Mouse (Mus musculus): Measurements from ENCODE around the gene Fam193b. TPM values are rescaled to one million over a fixed set of nuclear protein-coding genes. Genes with fewer than 3 reads are reported as not detected.

The Fam193b gene
- polyA plus RNA-seq, 1 experiment from 2014 or later, result 47.8 TPM

DNA sequence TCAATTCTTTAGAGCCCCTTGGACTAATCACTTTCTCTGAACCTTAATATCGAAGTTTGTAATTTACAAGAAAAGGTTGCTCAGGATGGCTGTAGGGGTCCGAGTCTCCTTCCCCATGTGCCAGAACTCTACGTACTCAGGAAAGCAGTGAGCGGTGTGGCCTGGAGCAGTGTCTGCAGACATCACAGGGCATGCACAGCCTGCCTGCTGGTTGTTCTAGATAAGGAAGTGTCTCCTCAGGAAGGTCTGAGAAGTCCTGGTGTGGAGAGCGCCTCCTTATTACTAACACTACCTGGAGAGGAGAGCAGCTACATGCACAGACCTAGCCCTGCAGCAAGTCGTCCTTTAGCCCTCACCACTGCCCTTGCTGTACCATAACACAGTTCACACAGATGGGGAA lies 26.1 kb downstream of the Fam193b start:
- 92% methylated on average over 6 of the region's 6 CpGs for WGBS

DNA sequence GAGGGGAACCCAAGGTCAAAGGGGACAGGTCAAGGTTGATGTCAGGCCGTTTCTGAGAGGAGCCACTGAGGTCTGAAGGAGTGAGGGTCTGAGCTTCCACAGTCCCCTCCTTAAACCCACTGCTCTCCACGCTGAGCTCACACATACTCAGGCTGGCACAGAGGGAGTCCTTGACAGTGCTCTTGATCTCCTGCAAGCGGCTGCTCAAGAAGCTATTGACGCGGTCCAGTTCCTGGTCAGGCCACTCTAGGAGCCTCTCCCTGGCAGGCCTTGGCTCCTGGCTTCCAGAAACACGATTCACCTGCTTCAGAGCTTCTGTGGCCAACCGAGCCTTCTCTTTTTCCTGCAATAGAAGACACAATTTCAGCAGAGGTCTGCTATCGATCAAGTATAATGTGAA lies 27.5 kb downstream of the Fam193b start:
- peaks cover 33% of the 10 kb centered on the region for H3K36me3 ChIP-seq (ENCODE audit: control insufficient read depth, insufficient read depth, low read length)
- ATAC-seq (ENCODE audit: insufficient number of reproducible peaks, low FRiP score, low TSS enrichment, low read depth), result no peak
- WGBS, result 93% methylated on average over 8 of the region's 8 CpGs

More for the DNA sequence above, 26.1 kb downstream of the Fam193b start:
- no peak overlapping the region for H3K9ac ChIP-seq (ENCODE audit: low read length)
- H3K4me2 ChIP-seq (ENCODE audit: low read depth, severe bottlenecking), result no peak overlapping the region
- H3K27me3 ChIP-seq (ENCODE audit: control insufficient read depth, insufficient read depth, low read length), result no peaks in the 10 kb centered on the region
- peaks cover 29% of the 10 kb centered on the region for H3K36me3 ChIP-seq (ENCODE audit: control insufficient read depth, insufficient read depth, low read length)
- H3K4me3 ChIP-seq (ENCODE audit: low read depth, low read length), result no peak overlapping the region
- no peak overlapping the region for H3K27ac ChIP-seq (replicated peaks; ENCODE audit: low read depth, low read length)
- no peaks in the 10 kb centered on the region for H3K4me1 ChIP-seq (ENCODE audit: control insufficient read depth, insufficient read depth, low read length)
- ATAC-seq (ENCODE audit: insufficient number of reproducible peaks, low FRiP score, low TSS enrichment, low read depth), result no peak
- DNase-seq (ENCODE audit: low spot score), result no peak
- no peaks in the 10 kb centered on the region for H3K9me3 ChIP-seq (ENCODE audit: control insufficient read depth, low read length)

DNA sequence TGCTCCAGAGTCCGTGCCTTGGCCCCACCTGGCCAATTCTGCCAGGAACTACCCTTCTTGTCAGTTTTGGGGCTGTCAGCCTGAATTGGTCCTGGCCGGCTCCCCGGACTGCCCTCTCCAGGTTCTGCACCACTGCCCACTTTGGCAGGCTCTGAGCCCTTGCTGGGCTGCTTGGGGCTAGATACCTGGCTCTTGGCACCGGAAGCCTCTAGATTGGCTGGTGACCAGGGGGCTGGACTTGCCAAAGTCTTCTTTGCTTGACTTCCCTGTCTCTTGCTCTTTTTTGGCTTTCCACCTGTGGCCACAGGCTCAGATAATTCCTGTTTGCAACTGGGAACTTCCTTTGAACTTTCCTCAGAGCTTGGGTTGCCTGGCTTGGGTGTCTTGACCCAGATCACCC lies 28.0 kb downstream of the Fam193b start:
- H3K4me1 ChIP-seq (ENCODE audit: control insufficient read depth, insufficient read depth, low read length), result no peaks in the 10 kb centered on the region
- peaks cover 33% of the 10 kb centered on the region for H3K36me3 ChIP-seq (ENCODE audit: control insufficient read depth, insufficient read depth, low read length)
- H3K9ac ChIP-seq (ENCODE audit: low read length), result no peak overlapping the region
- H3K4me2 ChIP-seq (ENCODE audit: low read depth, severe bottlenecking), result no peak overlapping the region
- no peak overlapping the region for H3K27ac ChIP-seq (replicated peaks; ENCODE audit: low read depth, low read length)
- 98% methylated on average over 4 of the region's 4 CpGs for WGBS
- H3K27me3 ChIP-seq (ENCODE audit: control insufficient read depth, insufficient read depth, low read length), result no peaks in the 10 kb centered on the region
- no peaks in the 10 kb centered on the region for H3K9me3 ChIP-seq (ENCODE audit: control insufficient read depth, low read length)
- ATAC-seq (ENCODE audit: insufficient number of reproducible peaks, low FRiP score, low TSS enrichment, low read depth), result no peak
- DNase-seq (ENCODE audit: low spot score), result no peak
- no peak overlapping the region for H3K4me3 ChIP-seq (ENCODE audit: low read depth, low read length)

More for the DNA sequence above, 27.5 kb downstream of the Fam193b start:
- Histone ChIP-seq H3K4me1 (ENCODE audit: control insufficient read depth, insufficient read depth, low read length) (no peaks in the 10 kb centered on the region), H3K27me3 (ENCODE audit: control insufficient read depth, insufficient read depth, low read length) (no peaks in the 10 kb centered on the region), H3K9me3 (ENCODE audit: control insufficient read depth, low read length) (no peaks in the 10 kb centered on the region), H3K9ac (ENCODE audit: low read length) (no peak overlapping the region), H3K4me3 (ENCODE audit: low read depth, low read length) (no peak overlapping the region), H3K4me2 (ENCODE audit: low read depth, severe bottlenecking) (no peak overlapping the region), H3K27ac (replicated peaks; ENCODE audit: low read depth, low read length) (no peak overlapping the region)
- DNase-seq (ENCODE audit: low spot score), result no peak

DNA sequence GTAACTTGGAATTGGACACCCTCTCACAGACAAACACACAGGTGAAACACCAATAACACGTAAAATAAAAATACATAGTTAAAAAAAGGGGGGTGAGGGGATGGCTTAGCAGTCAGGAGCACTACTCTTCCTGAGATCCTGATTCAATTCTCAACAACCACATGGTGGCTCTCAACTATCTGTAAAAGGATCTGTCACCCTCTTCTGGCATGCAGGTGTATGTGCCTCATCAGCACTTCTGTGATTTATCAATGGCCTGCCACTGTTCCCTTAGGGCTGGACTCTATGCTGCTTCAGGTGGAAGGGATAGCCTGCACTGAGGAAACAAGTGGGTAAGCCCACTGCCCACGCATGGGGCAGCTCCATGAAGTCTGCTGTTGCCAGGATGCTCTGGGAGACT lies 30.0 kb downstream of the Fam193b start:
- 89% methylated on average over 2 of the region's 2 CpGs for WGBS
- Histone ChIP-seq H3K4me3 (ENCODE audit: low read depth, low read length) (no peak overlapping the region), H3K4me1 (ENCODE audit: control insufficient read depth, insufficient read depth, low read length) (peaks cover 4% of the 10 kb centered on the region; the same call in 1 of the 2 replicates), H3K36me3 (ENCODE audit: control insufficient read depth, insufficient read depth, low read length) (peaks cover 29% of the 10 kb centered on the region), H3K4me2 (ENCODE audit: low read depth, severe bottlenecking) (no peak overlapping the region), H3K27ac (replicated peaks; ENCODE audit: low read depth, low read length) (no peak overlapping the region), H3K9me3 (ENCODE audit: control insufficient read depth, low read length) (no peaks in the 10 kb centered on the region), H3K9ac (ENCODE audit: low read length) (no peak overlapping the region), H3K27me3 (ENCODE audit: control insufficient read depth, insufficient read depth, low read length) (no peaks in the 10 kb centered on the region)
- ATAC-seq (ENCODE audit: insufficient number of reproducible peaks, low FRiP score, low TSS enrichment, low read depth) (no peak), DNase-seq (ENCODE audit: low spot score) (no peak)

GRCm38 (mm10) chr13:55536194-55537175 lies 34.4 kb downstream of the Fam193b start, which contains the start of gene Ddx41:
Gene Ddx41, minus strand, starts transcription at chr13:55536658.
- H3K27ac ChIP-seq (replicated peaks; ENCODE audit: low read depth, low read length), result no peak within 1 kb of the TSS
- H3K4me2 ChIP-seq (ENCODE audit: low read depth, severe bottlenecking), result peak within 1 kb of the TSS; percentile 95
- peak; percentile 99 for DNase-seq (ENCODE audit: low spot score)
- peak; percentile 95 for ATAC-seq (ENCODE audit: insufficient number of reproducible peaks, low FRiP score, low TSS enrichment, low read depth)
- under 1% methylated on average over 70 of the region's 70 CpGs for WGBS
- no peaks in the 10 kb centered on the region for H3K9me3 ChIP-seq (ENCODE audit: control insufficient read depth, low read length)
- H3K4me3 ChIP-seq (ENCODE audit: low read depth, low read length), result peak within 1 kb of the TSS; percentile 92
- H3K27me3 ChIP-seq (ENCODE audit: control insufficient read depth, insufficient read depth, low read length), result no peaks in the 10 kb centered on the region
- H3K9ac ChIP-seq (ENCODE audit: low read length), result peak within 1 kb of the TSS; percentile 79
- peaks cover 9% of the 10 kb centered on the region; the same call in 1 of the 2 replicates for H3K4me1 ChIP-seq (ENCODE audit: control insufficient read depth, insufficient read depth, low read length)
- peaks cover 24% of the 10 kb centered on the region for H3K36me3 ChIP-seq (ENCODE audit: control insufficient read depth, insufficient read depth, low read length)

DNA sequence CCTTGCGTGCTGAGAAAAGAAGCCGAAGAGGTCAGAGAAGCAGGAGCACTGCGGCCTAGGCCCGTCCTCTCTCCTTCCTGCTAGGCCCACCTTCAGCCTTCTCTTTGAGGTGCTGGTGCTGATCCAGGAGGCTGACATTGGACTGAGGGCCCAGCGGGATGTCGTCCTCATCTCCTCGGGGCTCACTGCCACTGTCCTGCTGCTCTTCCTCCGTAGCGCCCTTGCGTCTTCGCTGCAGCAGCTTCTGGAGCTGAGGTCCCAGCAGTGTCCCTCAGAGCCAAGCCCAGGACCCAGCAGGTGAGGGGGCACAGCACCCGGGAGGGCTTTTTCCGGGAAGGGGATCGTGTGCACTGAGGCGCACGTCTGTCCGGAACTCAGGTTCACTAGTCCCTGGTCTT lies 35.1 kb downstream of the Fam193b start:
- Histone ChIP-seq H3K36me3 (ENCODE audit: control insufficient read depth, insufficient read depth, low read length) (peaks cover 23% of the 10 kb centered on the region), H3K9me3 (ENCODE audit: control insufficient read depth, low read length) (no peaks in the 10 kb centered on the region), H3K4me3 (ENCODE audit: low read depth, low read length) (peak overlapping the region; percentile 92), H3K27ac (replicated peaks; ENCODE audit: low read depth, low read length) (no peak overlapping the region), H3K9ac (ENCODE audit: low read length) (peak overlapping the region; percentile 79), H3K4me2 (ENCODE audit: low read depth, severe bottlenecking) (peak overlapping the region; percentile 95), H3K27me3 (ENCODE audit: control insufficient read depth, insufficient read depth, low read length) (no peaks in the 10 kb centered on the region), H3K4me1 (ENCODE audit: control insufficient read depth, insufficient read depth, low read length) (peaks cover 9% of the 10 kb centered on the region; the same call in 1 of the 2 replicates)
- 0 out of 2 replicates have a peak, but pooled peaks have one; percentile 10 for ATAC-seq (ENCODE audit: insufficient number of reproducible peaks, low FRiP score, low TSS enrichment, low read depth)
- 19% methylated on average over 17 of the region's 17 CpGs for WGBS
- peak; percentile 26 for DNase-seq (ENCODE audit: low spot score)

GRCm38 (mm10) chr13:55535191-55535590 lies 35.7 kb downstream of the Fam193b start:
- peaks cover 9% of the 10 kb centered on the region; the same call in 1 of the 2 replicates for H3K4me1 ChIP-seq (ENCODE audit: control insufficient read depth, insufficient read depth, low read length)
- H3K27ac ChIP-seq (replicated peaks; ENCODE audit: low read depth, low read length), result no peak overlapping the region
- H3K27me3 ChIP-seq (ENCODE audit: control insufficient read depth, insufficient read depth, low read length), result no peaks in the 10 kb centered on the region
- DNase-seq (ENCODE audit: low spot score) (no peak), ATAC-seq (ENCODE audit: insufficient number of reproducible peaks, low FRiP score, low TSS enrichment, low read depth) (no peak)
- H3K4me3 ChIP-seq (ENCODE audit: low read depth, low read length), result peak overlapping the region; percentile 92
- H3K4me2 ChIP-seq (ENCODE audit: low read depth, severe bottlenecking), result peak overlapping the region; percentile 95
- peaks cover 28% of the 10 kb centered on the region for H3K36me3 ChIP-seq (ENCODE audit: control insufficient read depth, insufficient read depth, low read length)
- no peaks in the 10 kb centered on the region for H3K9me3 ChIP-seq (ENCODE audit: control insufficient read depth, low read length)
- no peak overlapping the region; the same call in 1 of the 2 replicates for H3K9ac ChIP-seq (ENCODE audit: low read length)
- WGBS, result 95% methylated on average over 15 of the region's 15 CpGs

DNA sequence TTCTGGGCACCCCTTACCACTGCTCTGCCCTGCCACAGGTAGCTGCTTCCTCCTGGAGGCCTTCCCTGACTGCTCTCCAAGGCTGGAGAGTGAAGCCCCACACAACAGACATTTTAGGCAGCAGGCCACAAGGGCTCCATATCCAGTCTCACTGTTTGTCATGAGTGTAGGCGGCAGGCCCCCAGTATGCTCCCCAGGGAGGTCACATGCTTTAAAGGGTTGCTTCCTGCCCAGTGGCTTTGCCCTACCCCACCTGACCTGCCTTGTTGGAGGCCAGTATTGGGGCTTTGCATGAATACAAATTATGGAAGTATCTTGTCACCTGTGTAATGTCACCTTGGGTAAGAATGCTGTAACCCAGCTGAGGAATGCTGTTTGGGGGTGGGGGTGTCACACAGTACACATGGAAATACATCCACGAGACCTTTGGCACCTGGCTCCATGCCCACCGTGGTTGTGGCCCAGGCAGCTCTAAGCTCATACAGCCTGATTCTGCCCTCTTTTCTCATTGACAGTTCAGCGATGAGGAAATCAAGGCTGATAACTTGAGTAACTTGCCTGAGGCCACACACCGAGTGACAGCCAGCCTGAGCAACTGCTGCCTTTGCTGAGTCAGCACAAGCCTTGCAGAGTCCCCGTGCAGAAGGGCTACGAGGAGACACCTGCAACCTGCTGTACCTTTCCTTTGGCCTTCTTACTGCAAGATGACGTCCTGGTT lies 41.6 kb downstream of the Fam193b start, which contains the start of gene Dok3:
TSS of gene Dok3 (minus strand) at position 99 of the 718 bp plus-strand sequence.
- no peaks in the 10 kb centered on the region for H3K4me1 ChIP-seq (ENCODE audit: control insufficient read depth, insufficient read depth, low read length)
- no peak within 1 kb of the TSS for H3K9ac ChIP-seq (ENCODE audit: low read length)
- no peaks in the 10 kb centered on the region for H3K27me3 ChIP-seq (ENCODE audit: control insufficient read depth, insufficient read depth, low read length)
- no peak within 1 kb of the TSS for H3K4me2 ChIP-seq (ENCODE audit: low read depth, severe bottlenecking)
- no peak within 1 kb of the TSS for H3K27ac ChIP-seq (replicated peaks; ENCODE audit: low read depth, low read length)
- ATAC-seq (ENCODE audit: insufficient number of reproducible peaks, low FRiP score, low TSS enrichment, low read depth) (no peak), DNase-seq (ENCODE audit: low spot score) (no peak)
- 83% methylated on average over 8 of the region's 8 CpGs for WGBS
- H3K36me3 ChIP-seq (ENCODE audit: control insufficient read depth, insufficient read depth, low read length), result peaks cover 25% of the 10 kb centered on the region
- no peaks in the 10 kb centered on the region for H3K9me3 ChIP-seq (ENCODE audit: control insufficient read depth, low read length)
- no peak within 1 kb of the TSS for H3K4me3 ChIP-seq (ENCODE audit: low read depth, low read length)
